Mouse (Mus musculus): ENCODE data around the gene Pcgf2. TPM values are rescaled to one million over a fixed set of nuclear protein-coding genes. Genes with fewer than 3 reads are reported as not detected.
"Not testable (repeated sequence)": the region's sequence is repeated elsewhere in the genome, so short reads cannot be mapped to it uniquely, and the experiment has no call there.

The Pcgf2 gene
- total RNA-seq, 2 experiments from 2014 or later = 0.96 to 2.3 TPM

- not testable (repeated sequence) for DNase-seq (ENCODE audit: low spot score)
Measured at GRCm38 (mm10) chr11:97653376-97653775, 46.9 kb downstream of the Pcgf2 start.

GRCm38 (mm10) chr11:97650341-97650740 lies 50.0 kb downstream of the Pcgf2 start:
- no peak for DNase-seq (ENCODE audit: low spot score)

- DNase-seq (ENCODE audit: low spot score) = not testable (repeated sequence)
Measured at GRCm38 (mm10) chr11:97648541-97648940, 51.8 kb downstream of the Pcgf2 start.

GRCm38 (mm10) chr11:97644834-97645233 lies 55.5 kb downstream of the Pcgf2 start:
- peak; percentile 82 for DNase-seq (ENCODE audit: low spot score)

GRCm38 (mm10) chr11:97643380-97644055 lies 56.8 kb downstream of the Pcgf2 start:
- DNase-seq (ENCODE audit: low spot score) = no peak

GRCm38 (mm10) chr11:97642746-97643145 lies 57.6 kb downstream of the Pcgf2 start:
- DNase-seq (ENCODE audit: low spot score) = no peak

GRCm38 (mm10) chr11:97641668-97642067 lies 58.6 kb downstream of the Pcgf2 start:
- DNase-seq (ENCODE audit: low spot score) = no peak

Small RNAs within 50 kb of the gene (microRNA-seq; reads per million reads assigned to microRNA genes)
- not detected for gene Gm24158
- gene Mir6927 = not detected
- not detected for gene Mir8102

Other genes with a start within 250 kb of the Pcgf2 start
- not detected for gene 4933428G20Rik, start 200.2 kb downstream of the Pcgf2 start, total RNA-seq (2021)
- 1 to 10 TPM; 1.3 to 1.9 TPM for gene Srcin1, start 124.3 kb downstream of the Pcgf2 start, total RNA-seq (2021)
- under 1 TPM; 0.75 to 1.00 TPM for gene Epop, start 70.8 kb downstream of the Pcgf2 start, total RNA-seq (2021)
- 10 to 100 TPM; 44.1 to 51.0 TPM for gene Mllt6, start 37.1 kb downstream of the Pcgf2 start, total RNA-seq (2021)
- gene Cisd3, start 14.7 kb downstream of the Pcgf2 start, total RNA-seq (2021) = 100 to 1,000 TPM in 1 of 2 experiments, 10 to 100 TPM in 1; 96.7 to 102 TPM
- 100 to 1,000 TPM; 150 to 167 TPM for gene Psmb3, start 2.9 kb upstream of the Pcgf2 start, total RNA-seq (2021)
- 10 to 100 TPM; 64.7 TPM for gene Pip4k2b, start 44.2 kb upstream of the Pcgf2 start, total RNA-seq (2021)
- gene Cwc25, start 66.1 kb upstream of the Pcgf2 start, total RNA-seq (2021) = 1 to 10 TPM; 5.2 to 5.9 TPM
- not detected for gene 1700001P01Rik, start 75.4 kb upstream of the Pcgf2 start, total RNA-seq (2021)
- 100 to 1,000 TPM; 426 to 450 TPM for gene Rpl23, start 81.9 kb upstream of the Pcgf2 start, total RNA-seq (2021)
- 10 to 100 TPM; 10.0 to 19.2 TPM for gene Lasp1, start 98.5 kb upstream of the Pcgf2 start, total RNA-seq (2021)
- under 1 TPM; 0.19 to 0.34 TPM for gene B230217C12Rik, start 140.3 kb upstream of the Pcgf2 start, total RNA-seq (2021)
- gene Fbxo47, start 183.7 kb upstream of the Pcgf2 start, total RNA-seq (2021) = under 1 TPM; 0.16 to 0.38 TPM

All from gastrocnemius, adult 18-20 months (tissue).